Mouse (Mus musculus) kidney, postnatal 0 days (tissue): ENCODE data around the gene C530025M09Rik. TPM values are rescaled to one million over a fixed set of nuclear protein-coding genes. Genes with fewer than 3 reads are reported as not detected.
A peak's percentile ranks its signal among the peaks of the same experiment; 100 is the strongest.

Source experiments
- ATAC-seq: fragments of 200-750 bp; cut with Nextera tagmentation; replicated peaks from 2 replicates; pipeline ENCODE4 v1.8.0; 2017; ENCODE audit warnings: low read depth, moderate number of reproducible peaks, moderate TSS enrichment, moderate library complexity; ENCODE audit not compliant: low FRiP score
- DNase-seq: peaks from one replicate; pipeline ENCODE4 v3.0.0-alpha.2; 2016; ENCODE audit warnings: low spot score
- H3K27ac ChIP-seq: fragments of 300-500 bp; sonication (generic); 2 replicates; pipeline ENCODE4 v1.5.1; 2014; ENCODE audit warnings: mild to moderate bottlenecking
- H3K27me3 ChIP-seq: fragments of 300-500 bp; sonication (generic); 2 replicates; pipeline ENCODE4 v1.6.1; 2014; ENCODE audit warnings: low read length, mixed read lengths; ENCODE audit not compliant: insufficient read depth
- H3K36me3 ChIP-seq: fragments of 300-500 bp; sonication (generic); 2 replicates; pipeline ENCODE4 v1.6.1; 2014; ENCODE audit warnings: low read length, mixed read lengths; ENCODE audit not compliant: insufficient read depth
- H3K4me1 ChIP-seq: fragments of 300-500 bp; sonication (generic); replicated peaks from 2 replicates; pipeline ENCODE4 v1.6.1; 2014; ENCODE audit warnings: antibody characterized with exemption, low read length, mixed read lengths; ENCODE audit not compliant: insufficient read depth
- H3K4me2 ChIP-seq: fragments of 300-500 bp; sonication (generic); 2 replicates; pipeline ENCODE4 v1.6.1; 2014; ENCODE audit warnings: mild to moderate bottlenecking, low read length, moderate library complexity, mixed read lengths
- H3K4me3 ChIP-seq: fragments of 300-500 bp; sonication (generic); replicated peaks from 2 replicates; pipeline ENCODE4 v1.5.1; 2014; ENCODE audit warnings: low read depth, low read length
- H3K9ac ChIP-seq: fragments of 300-500 bp; sonication (generic); 2 replicates; pipeline ENCODE4 v1.6.1; 2014; ENCODE audit warnings: low read depth, low read length
- H3K9me3 ChIP-seq: fragments of 300-500 bp; sonication (generic); replicated peaks from 2 replicates; pipeline ENCODE4 v1.6.1; 2016; ENCODE audit warnings: low read length, inconsistent platforms, mixed read lengths
- CTCF ChIP-seq: IDR thresholded peaks from 2 replicates; pipeline ENCODE4 v1.5.1; 2016; ENCODE audit warnings: antibody characterized with exemption, low read depth, mild to moderate bottlenecking, moderate library complexity
- WGBS: fragments of 180-500 bp; shearing (Covaris S2); extraction: QIAGEN DNeasy Blood & Tissue Kit; methylation state at CpG from one replicate; pipeline ENCODE4 v1.1.7; 2014; 5-methylcytosine and 5-hydroxymethylcytosine counted together
- polyA plus RNA-seq: library from polyadenylated mRNA; unstranded; fragments of >200 nt; fragmentation: Nextera tagmentation; extraction: Ambion mirVana; gene quantifications from 2 replicates; pipeline ENCODE4 v1.2.1, GENCODE M21; 2015

The C530025M09Rik gene
- polyA plus RNA-seq, 1 experiment from 2014 or later, result not detected

DNA sequence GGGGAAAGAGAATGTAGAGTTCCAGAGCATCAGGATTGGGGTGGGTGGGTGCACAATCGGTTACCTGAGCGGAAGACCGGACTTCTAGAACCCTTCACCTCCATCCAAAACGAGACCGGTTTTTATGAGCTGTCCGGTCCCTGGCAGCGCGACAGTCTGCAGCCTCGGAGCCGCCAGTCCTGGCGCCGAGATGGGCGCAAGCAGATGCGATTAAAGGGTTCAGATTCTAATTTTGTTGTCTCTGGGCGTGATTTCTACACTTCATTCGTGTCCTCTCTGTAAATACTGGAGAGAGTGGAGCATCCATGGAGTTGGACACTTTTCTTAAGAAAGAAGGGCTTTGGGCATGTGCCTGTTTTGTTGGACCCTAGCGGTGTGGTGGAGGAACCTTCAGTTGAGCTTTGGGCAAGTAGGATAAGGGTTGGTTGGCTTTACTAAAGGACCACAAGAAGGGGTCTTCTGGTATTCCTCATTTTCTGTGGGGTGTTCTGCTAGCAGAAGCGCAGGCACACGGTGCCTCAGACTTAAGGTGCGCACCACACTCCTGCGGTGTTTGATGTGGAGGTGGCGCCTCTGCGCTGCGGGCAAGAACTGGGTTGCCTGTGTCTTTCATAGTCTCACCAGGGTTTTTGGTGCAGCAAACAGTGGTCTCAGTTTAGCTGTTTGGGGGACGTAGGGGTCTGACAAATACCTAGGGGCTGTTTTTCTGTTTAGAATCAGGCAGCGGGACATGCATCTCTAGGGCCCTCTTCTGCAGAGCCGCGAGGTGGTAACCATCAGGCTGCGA is 639 bp upstream of the C530025M09Rik start:
- peaks cover 24% of the 10 kb centered on the region for H3K27me3 ChIP-seq
- H3K9me3 ChIP-seq, result no peaks in the 10 kb centered on the region
- peak overlapping the region; percentile 70 for H3K4me2 ChIP-seq
- no peak for TF ChIP-seq CTCF
- H3K27ac ChIP-seq, result no peak overlapping the region
- H3K4me1 ChIP-seq, result no peaks in the 10 kb centered on the region
- DNase-seq (no peak), ATAC-seq (no peak)
- H3K9ac ChIP-seq, result no peak overlapping the region
- peak overlapping the region; percentile 43 for H3K4me3 ChIP-seq
- 1% methylated on average over 29 of the region's 29 CpGs for WGBS
- H3K36me3 ChIP-seq, result no peaks in the 10 kb centered on the region

DNA sequence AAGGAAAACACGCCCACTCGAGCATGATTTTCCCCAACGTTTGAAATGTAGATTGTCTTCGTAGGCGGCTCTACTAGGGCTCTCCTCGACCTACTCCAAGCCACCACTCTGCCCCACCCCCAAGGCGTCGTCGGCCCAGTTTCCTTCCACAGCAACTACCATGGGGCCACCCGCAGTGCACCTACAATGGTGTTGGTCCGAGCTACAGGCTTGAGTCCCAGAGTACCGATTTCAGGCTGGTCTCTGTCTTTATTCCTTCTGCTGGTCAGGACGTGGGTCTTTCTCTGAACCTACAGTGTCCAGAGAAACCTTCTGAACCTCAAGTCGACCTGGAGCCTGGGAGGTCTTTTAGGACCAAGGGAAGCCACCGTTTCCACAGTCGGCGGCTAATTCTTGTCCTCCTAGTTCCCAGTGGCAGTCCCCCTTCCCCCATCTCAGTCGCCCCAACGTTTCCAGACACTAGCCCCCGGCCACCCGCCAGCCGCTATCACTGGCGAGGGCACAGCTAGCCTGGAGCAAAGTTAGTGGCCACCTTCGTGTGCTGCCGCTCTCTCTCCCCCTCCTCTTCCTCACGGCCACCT is 968 bp downstream of the C530025M09Rik start:
- no peaks in the 10 kb centered on the region for H3K36me3 ChIP-seq
- TF ChIP-seq CTCF, result no peak
- 3% methylated on average over 26 of the region's 26 CpGs for WGBS
- H3K9me3 ChIP-seq, result no peaks in the 10 kb centered on the region
- H3K4me2 ChIP-seq, result peak overlapping the region; percentile 70
- DNase-seq (peak; percentile 3), ATAC-seq (no peak)
- no peak overlapping the region for H3K27ac ChIP-seq
- H3K4me3 ChIP-seq, result peak overlapping the region; percentile 43
- H3K27me3 ChIP-seq, result peaks cover 24% of the 10 kb centered on the region
- no peaks in the 10 kb centered on the region for H3K4me1 ChIP-seq
- H3K9ac ChIP-seq, result no peak overlapping the region

DNA sequence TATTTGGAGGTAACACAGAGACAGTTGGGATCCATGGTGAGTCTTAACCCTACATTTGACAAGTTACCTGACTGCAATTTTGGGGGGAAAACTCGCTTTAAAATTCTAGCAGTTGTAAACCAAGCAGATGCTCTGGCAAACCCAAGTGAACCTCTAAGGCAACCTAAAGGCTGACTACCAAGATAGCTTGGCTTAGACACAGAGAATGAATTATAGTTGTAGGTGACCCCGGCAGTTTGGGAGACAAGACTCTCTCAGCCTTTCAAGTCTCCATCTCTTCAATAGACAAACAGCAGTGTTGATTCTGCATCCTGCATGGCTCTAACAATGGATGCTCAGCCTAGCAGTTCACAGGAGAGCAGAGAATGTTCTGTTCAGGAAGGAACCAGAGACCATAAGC is 2.1 kb downstream of the C530025M09Rik start, which contains the start of gene Syndig1:
TSS of gene Syndig1 (plus strand) at position 301 of the 400 bp plus-strand sequence.
- Histone ChIP-seq H3K4me1 (no peaks in the 10 kb centered on the region), H3K4me3 (peak within 1 kb of the TSS; percentile 43), H3K36me3 (no peaks in the 10 kb centered on the region), H3K4me2 (peak within 1 kb of the TSS; percentile 70), H3K9me3 (no peaks in the 10 kb centered on the region), H3K9ac (no peak within 1 kb of the TSS), H3K27me3 (peaks cover 24% of the 10 kb centered on the region), H3K27ac (no peak within 1 kb of the TSS)
- DNase-seq, result no peak
- WGBS, result 75% methylated on average over 2 of the region's 2 CpGs
- ATAC-seq, result no peak
- no peak for TF ChIP-seq CTCF

DNA sequence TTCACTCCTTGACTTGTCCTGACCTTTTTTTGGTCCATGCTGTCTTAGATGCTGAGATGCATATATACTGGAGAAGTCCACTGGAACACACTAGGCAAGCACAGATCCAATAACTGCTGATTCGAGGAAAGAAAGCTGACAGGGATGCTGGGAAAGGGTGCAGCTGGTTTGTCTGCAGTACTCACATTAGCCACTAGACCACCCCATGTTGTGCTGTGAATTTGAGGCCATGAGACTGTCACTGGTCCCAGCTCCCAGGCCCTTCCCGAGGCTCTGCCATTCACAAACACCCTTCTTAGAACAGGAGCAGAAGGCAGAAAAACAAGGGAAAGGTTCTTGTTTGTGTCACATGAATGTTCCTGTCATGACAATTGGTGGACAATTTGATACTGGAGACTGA is 10.8 kb downstream of the C530025M09Rik start:
- DNase-seq (no peak), ATAC-seq (no peak)
- 31% methylated on average over 2 of the region's 2 CpGs for WGBS
- Histone ChIP-seq H3K4me1 (no peaks in the 10 kb centered on the region), H3K36me3 (no peaks in the 10 kb centered on the region), H3K4me3 (no peak overlapping the region), H3K9me3 (no peaks in the 10 kb centered on the region), H3K27ac (no peak overlapping the region), H3K4me2 (no peak overlapping the region), H3K27me3 (no peaks in the 10 kb centered on the region), H3K9ac (no peak overlapping the region)
- TF ChIP-seq CTCF, result no peak

DNA sequence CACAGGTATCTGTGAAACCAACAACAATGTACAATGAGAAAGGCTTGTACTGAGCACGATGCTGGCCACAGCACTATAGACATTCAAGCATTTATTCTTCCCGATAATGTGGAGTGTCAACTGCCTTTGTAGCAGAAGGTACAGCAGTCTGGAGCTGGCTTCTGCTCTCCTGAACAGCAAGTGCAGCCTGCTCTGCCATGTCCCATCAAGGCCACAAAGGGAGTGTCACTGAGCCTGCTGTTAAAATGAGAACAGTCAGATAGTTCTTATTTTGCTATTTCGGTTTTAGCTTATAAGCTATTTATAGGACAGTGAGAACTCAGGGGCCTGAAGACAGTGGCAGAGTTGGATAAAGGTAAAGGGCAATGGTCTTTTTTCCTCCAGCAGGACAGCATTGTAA is 11.3 kb downstream of the C530025M09Rik start:
- no peaks in the 10 kb centered on the region for H3K9me3 ChIP-seq
- 91% methylated on average over 3 of the region's 3 CpGs for WGBS
- no peak for ATAC-seq
- no peak overlapping the region for H3K4me2 ChIP-seq
- no peak for DNase-seq
- no peaks in the 10 kb centered on the region for H3K4me1 ChIP-seq
- H3K27ac ChIP-seq, result no peak overlapping the region
- no peaks in the 10 kb centered on the region for H3K36me3 ChIP-seq
- no peak overlapping the region for H3K4me3 ChIP-seq
- H3K27me3 ChIP-seq, result no peaks in the 10 kb centered on the region
- no peak for TF ChIP-seq CTCF
- no peak overlapping the region for H3K9ac ChIP-seq

DNA sequence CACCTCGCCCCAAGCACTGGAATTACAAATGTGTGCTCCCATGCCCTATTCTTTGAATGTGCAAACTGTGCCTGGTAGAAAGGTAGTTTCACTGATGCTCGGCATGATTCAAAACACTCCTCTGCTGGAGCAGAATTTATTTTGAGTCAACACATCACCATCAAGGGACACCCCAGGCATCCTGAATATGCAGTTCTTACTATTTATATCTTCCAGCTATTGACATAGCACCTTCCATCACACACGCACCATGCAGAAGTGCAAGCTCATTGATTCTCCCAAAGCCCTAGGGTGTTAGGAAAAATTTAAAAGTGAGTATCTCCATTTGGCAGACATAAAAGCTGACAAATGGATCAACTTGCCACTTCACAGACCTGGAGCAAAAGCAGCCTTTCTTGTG is 12.6 kb downstream of the C530025M09Rik start:
- H3K9ac ChIP-seq, result no peak overlapping the region
- ATAC-seq (no peak), DNase-seq (no peak)
- H3K4me1 ChIP-seq, result no peaks in the 10 kb centered on the region
- no peaks in the 10 kb centered on the region for H3K27me3 ChIP-seq
- no peaks in the 10 kb centered on the region for H3K36me3 ChIP-seq
- H3K4me2 ChIP-seq, result no peak overlapping the region
- no peak overlapping the region for H3K27ac ChIP-seq
- H3K9me3 ChIP-seq, result no peaks in the 10 kb centered on the region
- no peak overlapping the region for H3K4me3 ChIP-seq
- WGBS, result 58% methylated on average over 3 of the region's 3 CpGs
- TF ChIP-seq CTCF, result no peak
